Mouse (Mus musculus): ENCODE data around the gene Gm49325.

Gene Gm49325
- long read RNA-seq, experiment 1, partial matches to known transcripts: 0 of 6 reads
- long read RNA-seq, experiment 1, other reads (novel, unspliced or antisense): 6 of 6 reads
- long read RNA-seq, experiment 2, partial matches to known transcripts: 0 of 6 reads
- long read RNA-seq, experiment 2, other reads (novel, unspliced or antisense): 6 of 6 reads

DNA sequence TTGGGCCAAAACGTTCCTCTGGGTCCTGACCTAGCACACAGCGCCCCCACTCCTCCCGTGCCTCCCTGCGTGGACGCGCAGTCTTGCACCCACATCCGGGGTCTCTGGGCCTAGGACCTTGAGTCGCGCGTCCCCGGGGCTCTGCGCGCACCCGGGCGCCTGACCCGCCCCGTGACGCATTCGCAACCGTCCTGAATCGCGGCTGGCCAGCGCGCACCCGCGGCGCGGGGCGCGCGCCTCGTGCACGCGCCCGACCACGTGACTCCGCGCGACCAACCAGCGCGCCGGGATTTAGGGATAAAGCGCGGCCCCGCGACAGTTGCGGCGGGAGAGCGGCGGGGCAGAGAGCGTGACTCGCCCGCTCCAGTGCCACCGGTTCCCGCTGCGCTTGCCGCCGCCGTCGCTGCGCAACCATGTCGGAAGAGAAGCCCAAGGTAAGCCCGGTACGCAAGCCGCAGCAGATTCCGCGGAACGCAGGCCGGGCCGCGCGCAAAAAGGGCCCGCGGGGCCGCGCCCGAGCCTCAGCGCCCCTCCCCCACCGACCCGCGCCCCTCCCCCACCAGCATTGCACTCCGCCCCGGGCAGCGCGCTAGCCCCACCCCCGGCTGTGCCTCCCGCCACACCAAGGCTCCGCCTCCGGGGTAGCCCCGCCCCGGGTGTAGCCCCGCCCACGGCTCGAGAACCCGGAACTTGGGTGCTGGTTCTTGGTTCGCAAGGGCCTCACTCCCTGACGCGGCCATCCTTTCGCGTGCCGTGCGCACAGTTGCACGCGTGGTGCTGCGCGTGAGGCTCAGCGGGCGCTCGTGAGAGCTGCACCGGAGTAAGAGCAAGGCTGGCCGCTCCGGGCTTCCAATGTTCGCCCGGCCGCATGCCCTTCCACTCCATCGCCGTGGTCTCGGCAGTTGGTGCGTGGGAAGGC lies at the start of gene Gm49325, which contains the start of gene Sumo3:
TSS of gene Gm49325 (plus strand) at position 290 of the 919 bp plus-strand sequence.
TSS of gene Sumo3 (plus strand) at position 190 of the 919 bp plus-strand sequence.
- intact Hi-C loops (cut with DNase I): loop anchor here (1.0 kb wide), 1 partner anchor 25 kb away; the partner anchor contains the start of gene Pttg1ip

- intact Hi-C loops (cut with DNase I): no loop called here
Observed at GRCm38 (mm10) chr10:77556631-77557030, 49.4 kb upstream of the Gm49325 start.

DNA sequence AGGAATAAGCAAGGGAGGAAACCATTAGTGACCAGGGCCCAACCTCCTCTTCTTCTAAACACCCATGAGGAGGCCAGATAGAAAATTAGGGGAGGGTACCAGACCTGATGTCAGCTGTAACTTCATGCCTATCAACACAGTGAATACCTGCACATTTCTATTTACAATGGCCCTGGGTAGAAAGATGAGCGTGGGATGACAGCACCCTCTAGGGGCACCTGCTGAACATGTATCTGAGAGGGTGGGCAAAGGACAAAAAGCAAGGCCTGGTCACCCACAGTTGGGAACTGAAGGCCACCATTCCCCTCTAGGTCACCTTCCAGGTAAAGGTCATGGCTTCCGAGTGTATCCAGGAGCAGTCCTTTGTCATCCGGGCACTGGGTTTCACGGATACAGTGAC lies 48.4 kb upstream of the Gm49325 start:
- intact Hi-C loops (cut with DNase I): no loop called here

DNA sequence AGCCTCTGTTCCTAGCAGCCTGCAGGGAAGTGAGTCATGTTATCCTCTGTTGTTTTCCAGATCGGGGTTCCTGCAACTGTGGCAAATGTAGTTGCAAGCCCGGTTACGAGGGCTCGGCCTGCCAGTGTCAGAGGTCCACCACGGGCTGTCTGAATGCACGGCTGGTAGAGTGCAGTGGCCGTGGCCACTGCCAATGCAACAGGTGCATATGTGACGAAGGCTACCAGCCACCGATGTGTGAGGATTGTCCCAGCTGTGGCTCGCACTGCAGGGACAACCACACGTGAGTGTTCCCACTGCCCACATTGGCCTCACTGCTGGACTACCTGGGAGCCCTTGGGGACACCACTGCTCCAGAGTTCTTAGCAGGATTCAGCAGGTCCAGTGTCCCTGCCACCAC lies 45.9 kb upstream of the Gm49325 start:
- intact Hi-C loops (cut with DNase I): loop anchor here (5.0 kb wide), 1 partner anchor 273 kb away; no protein-coding TSS in a partner anchor

- intact Hi-C loops (cut with DNase I): loop anchor here (5.0 kb wide), 1 partner anchor 274 kb away; no protein-coding TSS in a partner anchor
Observed at GRCm38 (mm10) chr10:77560830-77561229, 45.2 kb upstream of the Gm49325 start.

GRCm38 (mm10) chr10:77561508-77561907 lies 44.5 kb upstream of the Gm49325 start:
- intact Hi-C loops (cut with DNase I): loop anchor here (5.0 kb wide), 1 partner anchor 274 kb away; no protein-coding TSS in a partner anchor

DNA sequence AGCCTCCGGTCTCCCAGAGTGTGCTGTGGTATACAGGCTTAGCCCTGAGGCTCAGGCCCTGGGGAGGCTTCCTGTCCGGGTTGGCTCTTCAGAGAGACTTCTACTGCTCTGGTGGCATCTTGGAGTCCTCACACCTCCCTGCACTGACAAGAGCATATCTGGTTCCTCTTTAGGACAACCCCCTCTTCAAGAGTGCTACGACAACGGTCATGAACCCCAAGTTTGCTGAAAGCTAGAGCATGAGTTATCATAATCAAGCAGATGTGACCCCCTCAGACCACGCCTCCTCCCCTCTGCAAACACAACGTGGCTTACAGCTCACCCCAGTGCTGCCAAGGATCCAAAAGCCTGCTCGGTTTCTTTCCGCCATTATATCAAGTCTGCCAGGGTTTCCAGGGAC lies 41.0 kb upstream of the Gm49325 start:
- intact Hi-C loops (cut with DNase I): no loop called here

DNA sequence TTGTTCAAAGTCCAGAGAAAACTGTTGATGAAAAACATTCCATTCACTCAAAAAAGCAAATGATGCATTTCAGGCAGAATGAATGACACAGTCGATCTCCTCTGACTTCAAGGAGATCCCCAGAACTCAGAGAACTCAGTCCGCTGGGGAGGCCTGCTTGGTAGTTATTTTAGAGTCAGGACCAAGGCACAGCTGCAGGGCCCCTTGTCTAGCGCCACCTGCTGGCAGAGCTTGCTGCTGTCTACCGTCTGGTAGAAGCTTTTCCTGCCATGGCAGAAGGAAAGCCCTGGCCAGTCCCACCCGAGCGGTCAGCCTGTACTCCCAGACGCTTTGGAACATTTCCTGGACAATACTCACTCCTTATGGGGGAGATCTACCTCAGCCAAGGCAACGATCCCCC lies 39.3 kb upstream of the Gm49325 start:
- intact Hi-C loops (cut with DNase I): loop anchor here (2.0 kb wide), 1 partner anchor 50 kb away; no protein-coding TSS in a partner anchor

DNA sequence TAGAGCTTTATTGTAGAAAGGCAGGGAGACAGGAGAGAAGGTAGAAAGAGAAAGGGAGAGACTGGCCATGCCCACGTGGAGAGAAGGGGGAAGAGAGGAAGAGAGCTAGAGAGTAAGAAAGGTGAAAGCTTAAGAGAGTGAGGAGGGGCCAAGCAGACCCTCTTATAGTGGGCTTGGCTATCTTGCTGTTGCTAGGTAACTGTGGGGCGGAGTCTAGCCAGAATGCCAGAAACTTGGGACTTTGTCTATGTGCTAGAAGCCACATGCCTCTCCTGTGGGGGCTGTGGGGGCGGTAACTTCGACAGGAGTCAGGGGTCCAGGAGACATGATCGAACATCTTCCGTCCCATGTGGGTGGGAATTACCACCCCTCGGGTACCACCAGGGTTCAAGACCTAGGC lies 36.5 kb upstream of the Gm49325 start:
- intact Hi-C loops (cut with DNase I): no loop called here

- intact Hi-C loops (cut with DNase I): no loop called here
Observed at GRCm38 (mm10) chr10:77569973-77570658, 35.9 kb upstream of the Gm49325 start.

DNA sequence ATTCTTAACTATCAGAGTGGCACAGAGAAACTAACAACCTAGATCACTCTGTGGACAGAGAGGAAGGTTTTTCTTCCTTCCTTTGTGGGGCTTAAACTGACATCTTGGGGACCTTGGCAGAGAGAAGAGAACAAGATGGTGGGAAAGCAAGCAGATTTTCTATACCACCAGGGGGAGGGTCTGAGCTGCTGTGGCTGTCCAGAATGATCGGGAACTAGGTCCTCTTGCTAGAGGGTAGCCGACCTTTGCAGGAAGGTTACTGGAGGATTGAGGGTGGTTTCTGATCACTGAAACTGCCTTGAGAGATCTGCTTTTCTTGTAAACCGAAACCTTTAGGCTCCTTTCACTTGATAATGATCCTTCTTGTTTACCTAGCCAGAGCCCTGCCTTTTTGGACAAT lies 33.8 kb upstream of the Gm49325 start:
- intact Hi-C loops (cut with DNase I): no loop called here

DNA sequence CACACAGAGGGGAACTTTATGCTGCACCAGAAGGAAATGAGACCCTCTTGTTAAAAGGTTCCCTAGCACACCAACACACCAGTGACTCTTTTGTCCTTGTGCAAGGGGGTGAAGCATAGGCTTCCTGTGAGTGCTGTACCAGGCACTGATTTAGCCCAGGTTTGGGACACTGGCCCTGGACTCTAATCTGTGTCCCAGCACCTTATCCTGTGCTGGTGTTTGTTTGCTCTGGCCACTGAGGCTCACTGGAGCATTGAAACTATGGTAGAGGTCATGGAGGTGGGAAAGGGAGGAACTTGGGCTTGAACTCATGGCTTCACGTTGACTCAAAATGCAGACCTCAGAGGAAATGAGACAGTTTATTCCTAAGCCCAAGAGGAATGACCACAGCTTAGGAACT lies 32.8 kb upstream of the Gm49325 start:
- intact Hi-C loops (cut with DNase I): no loop called here

GRCm38 (mm10) chr10:77580027-77580920 lies 25.7 kb upstream of the Gm49325 start:
- intact Hi-C loops (cut with DNase I): no loop called here

DNA sequence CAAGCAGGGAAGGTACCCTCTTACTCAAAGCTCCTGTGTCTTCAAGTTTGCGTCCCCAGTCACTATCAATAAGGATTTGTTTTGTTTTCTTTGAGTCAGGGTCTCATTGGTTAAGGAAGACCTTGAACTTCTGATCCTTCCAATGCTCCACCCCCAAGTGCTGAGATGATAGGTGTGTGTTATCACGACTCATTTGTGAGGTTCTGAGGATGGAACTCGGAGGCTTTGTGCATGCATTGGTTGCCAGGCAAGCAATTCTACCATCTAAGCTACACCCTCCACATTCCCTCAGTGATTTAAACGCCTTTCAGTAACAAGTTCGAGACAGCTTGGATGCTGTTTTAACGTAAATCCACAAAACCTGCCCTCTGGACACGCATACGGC lies 25.0 kb upstream of the Gm49325 start:
- intact Hi-C loops (cut with DNase I): loop anchor here (1.0 kb wide), 1 partner anchor 25 kb away; the partner anchor contains the start of genes Gm49325 and Sumo3

GRCm38 (mm10) chr10:77581408-77582284 lies 24.4 kb upstream of the Gm49325 start, which contains the start of gene Pttg1ip:
Gene Pttg1ip, plus strand, starts transcription at chr10:77581720.
- intact Hi-C loops (cut with DNase I): loop anchor here (1.0 kb wide), 1 partner anchor 25 kb away; the partner anchor contains the start of genes Gm49325 and Sumo3

DNA sequence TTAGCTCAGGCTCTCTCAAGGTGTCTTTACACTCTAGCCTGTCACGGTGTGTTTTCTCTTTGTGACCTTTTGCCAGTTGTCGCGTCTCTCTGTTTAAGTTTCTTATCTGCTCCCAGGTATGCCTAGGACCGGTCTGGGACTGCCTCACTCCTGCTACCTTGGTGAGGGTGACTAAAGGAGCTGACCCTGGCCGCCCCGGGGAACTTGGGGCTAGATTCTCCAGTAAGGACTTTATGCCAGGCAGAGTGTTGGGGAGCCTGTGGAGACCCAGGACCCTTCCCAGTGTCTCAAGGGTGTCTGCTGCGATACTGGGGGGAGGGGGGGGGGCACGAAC lies 23.7 kb upstream of the Gm49325 start:
- intact Hi-C loops (cut with DNase I): no loop called here

- intact Hi-C loops (cut with DNase I): no loop called here
Observed at GRCm38 (mm10) chr10:77583795-77584422, 22.1 kb upstream of the Gm49325 start.

DNA sequence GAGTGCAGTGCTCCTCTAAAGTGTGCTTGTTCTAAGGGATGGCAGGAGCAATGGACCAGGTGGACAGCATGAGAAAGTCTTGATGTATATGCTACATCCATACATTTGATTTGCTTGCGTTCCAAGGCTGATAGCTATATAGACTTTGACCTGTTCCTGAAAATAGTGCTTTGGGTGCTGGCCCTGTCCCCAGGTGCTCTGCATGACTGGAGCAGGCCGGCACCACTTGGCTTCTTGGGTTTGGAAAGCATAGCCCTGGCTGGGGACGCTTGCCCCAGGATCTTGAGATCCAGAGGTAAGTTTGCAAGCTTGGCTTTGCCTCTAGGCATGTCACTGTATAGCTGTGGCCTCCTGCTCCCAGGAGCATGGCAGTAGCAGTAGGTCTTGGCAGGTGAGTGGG lies 19.4 kb upstream of the Gm49325 start:
- intact Hi-C loops (cut with DNase I): no loop called here

Data from adrenal gland (tissue).